Mouse (Mus musculus) lung, adult 2 months (tissue): Measurements from ENCODE around the gene Asic4.

Source experiments
- CTCF ChIP-seq: fragments of 200-500 bp; IDR thresholded peaks from 2 replicates; pipeline ENCODE4 v1.5.1; 2011; ENCODE audit warnings: mild to moderate bottlenecking, low read length, control low read depth; ENCODE audit not compliant: insufficient read depth
- POLR2A ChIP-seq: fragments of 200-500 bp; IDR thresholded peaks from 2 replicates; pipeline ENCODE4 v1.6.1; 2011; ENCODE audit warnings: low read depth, mild to moderate bottlenecking, control low read depth, low read length, borderline replicate concordance; ENCODE audit errors: extremely low read depth

DNA sequence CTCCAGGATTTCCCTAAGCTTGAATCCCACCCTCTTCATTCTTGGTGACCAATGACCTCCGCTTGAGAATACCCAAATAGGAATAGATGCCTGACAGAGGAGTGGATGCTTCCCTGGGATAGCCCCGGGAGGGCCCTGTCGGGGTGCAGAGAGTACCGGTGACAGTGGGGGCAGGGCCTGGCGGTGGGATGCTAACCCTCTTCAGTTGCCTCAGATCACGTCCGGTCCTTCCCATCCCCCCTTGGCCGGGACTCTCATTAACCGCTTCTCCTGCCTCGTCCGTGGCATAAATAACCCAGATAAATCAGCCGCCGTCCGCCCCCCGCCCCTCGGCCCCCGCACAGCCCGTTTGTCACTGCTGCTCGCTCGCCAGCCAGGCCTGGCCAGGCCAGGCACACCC, 3.6 kb upstream of the Asic4 start:
- TF ChIP-seq POLR2A: no peak
- TF ChIP-seq CTCF: no peak
